Mouse (Mus musculus): ENCODE results near the gene Fkbp2. TPM values are rescaled to one million over a fixed set of nuclear protein-coding genes. Genes with fewer than 3 reads are reported as not detected.

Fkbp2 gene
- polyA plus RNA-seq (2021), result 167 TPM

DNA sequence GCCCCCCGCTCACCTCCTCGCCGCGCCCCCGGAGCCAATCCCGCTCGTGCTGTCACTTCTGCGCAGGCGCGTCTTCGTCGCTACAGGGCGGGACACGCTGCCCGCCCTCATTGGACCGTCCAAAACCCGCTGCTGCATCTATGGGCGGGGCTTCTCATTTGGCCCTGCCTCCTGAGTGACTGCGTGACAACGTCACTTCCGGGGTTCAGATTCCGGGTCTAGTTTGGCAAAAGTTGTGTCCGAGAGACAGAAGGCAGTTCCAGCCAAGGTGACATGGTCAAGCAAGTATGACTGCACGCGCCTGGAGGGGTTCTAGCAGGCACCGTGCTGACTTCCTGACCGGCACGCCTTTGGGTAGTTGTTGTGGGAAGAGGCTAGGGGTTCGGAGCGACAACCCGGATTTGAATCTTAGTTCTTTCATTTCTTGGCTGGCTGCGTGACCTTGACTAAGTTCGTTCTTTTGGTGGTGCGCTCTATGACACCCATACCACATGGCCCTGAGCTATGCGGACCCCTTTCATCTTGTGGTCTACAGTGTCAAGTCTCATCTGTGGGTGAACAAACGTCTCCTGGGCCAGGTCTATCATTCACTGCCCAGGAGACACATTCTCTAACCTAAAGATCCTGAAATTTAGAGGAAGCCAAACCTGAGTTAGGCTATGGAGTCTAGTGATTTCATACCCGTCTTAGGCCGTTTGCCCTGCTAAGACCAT is at the start of gene Fkbp2:
Gene Fkbp2, minus strand, starts transcription at position 121 of the 713 bp plus-strand sequence.
- DNase-seq (ENCODE audit: low read depth, low spot score), result peak; percentile 94
- in situ Hi-C loops (cut with MboI; ENCODE audit: low pct_unique_long_range_greater_than_20kb), result no loop called here
- ATAC-seq, result peak; percentile 58
- ChIA-PET CTCF (interaction anchor here (0.8 to 5.5 kb wide), 15 partner anchors 8 to 74 kb away, joined by 3 to 36 read pairs (median 5); partner anchors contain the start of genes Catsperz, Dnajc4, Esrra and Nudt22), POLR2A (interaction anchor here (1.0 to 2.0 kb wide), 5 partner anchors 11 to 38 kb away, joined by 3 to 8 read pairs (median 3); partner anchors contain the start of genes Gpr137, Nudt22 and Trpt1)
- no peak for TF ChIP-seq CTCF (IDR thresholded peaks at IDR 0.05)
- no peaks in the 10 kb centered on the region for H3K27me3 ChIP-seq

DNA sequence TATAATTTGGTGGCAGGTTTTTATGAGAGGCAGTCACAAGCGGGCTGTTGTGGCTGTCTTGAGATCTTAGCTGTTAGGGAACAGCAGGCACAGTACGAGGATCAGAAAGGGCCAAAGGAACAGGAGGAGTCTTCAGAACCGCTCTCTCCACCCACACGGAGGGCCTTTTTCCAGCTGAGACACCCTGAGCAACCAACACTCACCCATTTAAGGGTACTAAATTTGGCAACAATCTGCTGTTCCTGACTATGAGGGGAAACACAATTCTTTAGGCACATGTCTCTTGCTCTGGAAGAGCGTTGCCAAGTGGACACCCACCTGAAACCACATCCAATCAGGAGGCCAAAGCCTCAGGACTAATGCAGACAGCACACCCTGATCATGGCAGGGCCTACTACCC is 49.2 kb upstream of the Fkbp2 start:
- in situ Hi-C loops (cut with MboI; ENCODE audit: low pct_unique_long_range_greater_than_20kb), result no loop called here
- POLR2A ChIA-PET, result interaction anchor here (1.0 kb wide), 1 partner anchor 31 kb away, joined by 3 read pairs; no protein-coding TSS in a partner anchor
- TF ChIP-seq CTCF (IDR thresholded peaks at IDR 0.05), result no peak
- DNase-seq (ENCODE audit: low read depth, low spot score) (no peak), ATAC-seq (no peak)
- H3K27me3 ChIP-seq, result no peaks in the 10 kb centered on the region
- CTCF ChIA-PET, result no interaction called here

DNA sequence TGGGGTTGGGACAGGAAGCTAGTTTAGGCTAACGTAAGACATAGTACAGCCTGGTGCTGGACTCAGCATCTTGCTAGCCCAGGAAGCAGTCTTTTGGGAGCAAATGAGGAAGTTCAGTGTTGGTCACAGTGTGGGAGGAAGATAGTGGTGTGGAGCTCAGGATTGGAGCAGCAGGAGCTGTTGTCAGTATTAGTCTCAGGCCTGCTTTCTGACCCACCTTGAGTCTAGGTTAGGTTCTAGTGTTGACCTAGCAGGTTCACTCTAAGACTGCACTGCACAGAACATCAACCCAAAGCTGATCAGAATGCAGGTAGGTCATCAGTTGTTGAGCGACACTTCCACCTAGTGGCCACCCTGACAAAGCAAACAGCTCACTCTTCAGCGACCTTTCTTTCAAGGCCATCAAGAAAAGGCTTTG is 39.9 kb upstream of the Fkbp2 start:
- POLR2A ChIA-PET, result interaction anchor here (0.5 to 0.6 kb wide), 2 partner anchors 19 to 46 kb away, joined by 3 read pairs; no protein-coding TSS in a partner anchor
- in situ Hi-C loops (cut with MboI; ENCODE audit: low pct_unique_long_range_greater_than_20kb), result loop anchor here (25.0 kb wide), 1 partner anchor 533 kb away; no protein-coding TSS in a partner anchor
- no peak for TF ChIP-seq CTCF (IDR thresholded peaks at IDR 0.05)
- DNase-seq (ENCODE audit: low read depth, low spot score) (no peak), ATAC-seq (no peak)
- H3K27me3 ChIP-seq, result no peaks in the 10 kb centered on the region
- CTCF ChIA-PET, result interaction anchor here (0.8 to 3.2 kb wide), 14 partner anchors 11 to 98 kb away, joined by 3 to 19 read pairs (median 4); partner anchors contain the start of genes Bad, Catsperz, Esrra and Nudt22

DNA sequence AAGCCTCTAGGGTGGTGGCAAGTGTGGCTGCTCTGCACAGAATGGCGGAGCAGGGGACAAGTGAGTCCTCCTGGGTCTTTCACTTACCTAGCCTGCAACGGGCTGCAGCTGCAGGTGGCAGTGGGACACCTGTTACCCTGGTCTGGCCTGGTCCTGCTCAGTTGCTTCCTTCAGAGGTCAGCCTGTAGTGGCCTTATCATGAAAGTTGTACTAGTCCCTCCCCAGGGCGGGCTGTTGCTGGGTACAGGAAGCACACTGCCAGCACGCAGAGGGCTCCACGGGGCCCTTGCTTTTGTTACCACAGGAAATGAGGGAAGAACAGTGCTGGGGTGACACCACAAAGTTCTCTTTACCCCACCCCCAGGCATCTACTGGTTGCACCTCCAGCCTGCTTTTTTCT is 38.9 kb upstream of the Fkbp2 start, which contains the start of gene Fermt3:
Gene Fermt3, minus strand, starts transcription at position 279 of the 400 bp plus-strand sequence.
- CTCF ChIA-PET, result interaction anchor here (1.0 kb wide), 1 partner anchor 39 kb away, joined by 5 read pairs; the partner anchor contains the start of gene Fkbp2

DNA sequence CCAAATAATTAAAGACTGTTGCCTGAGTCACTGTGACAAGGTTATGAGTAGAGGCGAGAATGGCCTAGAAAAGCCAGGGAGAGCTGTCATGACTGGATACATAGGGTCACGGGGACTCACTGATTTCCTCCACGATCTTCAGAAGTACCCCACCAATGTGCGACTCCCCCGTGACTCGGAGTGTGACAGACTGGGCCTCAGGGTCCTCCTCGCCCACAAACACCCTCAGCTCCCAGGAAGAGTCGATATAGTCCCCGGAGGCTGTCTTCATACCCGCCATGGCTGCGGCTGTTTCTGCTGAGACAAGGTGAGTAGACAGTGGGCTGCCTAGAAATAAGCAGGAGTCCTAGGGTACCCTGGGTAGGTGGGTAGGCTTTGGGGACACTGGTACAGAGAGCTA is 38.2 kb upstream of the Fkbp2 start:
- in situ Hi-C loops (cut with MboI; ENCODE audit: low pct_unique_long_range_greater_than_20kb), result loop anchor here (25.0 kb wide), 1 partner anchor 531 kb away; no protein-coding TSS in a partner anchor
- ChIA-PET POLR2A (no interaction called here), CTCF (interaction anchor here (1.0 kb wide), 1 partner anchor 39 kb away, joined by 5 read pairs; the partner anchor contains the start of gene Fkbp2)
- TF ChIP-seq CTCF (IDR thresholded peaks at IDR 0.05), result no peak
- DNase-seq (ENCODE audit: low read depth, low spot score) (no peak), ATAC-seq (no peak)
- H3K27me3 ChIP-seq, result no peaks in the 10 kb centered on the region

More for the DNA sequence above, 38.9 kb upstream of the Fkbp2 start, which contains the start of gene Fermt3:
- POLR2A ChIA-PET, result no interaction called here
- ATAC-seq, result no peak
- no peaks in the 10 kb centered on the region for H3K27me3 ChIP-seq
- DNase-seq (ENCODE audit: low read depth, low spot score), result no peak
- no peak for TF ChIP-seq CTCF (IDR thresholded peaks at IDR 0.05)
- in situ Hi-C loops (cut with MboI; ENCODE audit: low pct_unique_long_range_greater_than_20kb), result loop anchor here (25.0 kb wide), 1 partner anchor 532 kb away; no protein-coding TSS in a partner anchor

DNA sequence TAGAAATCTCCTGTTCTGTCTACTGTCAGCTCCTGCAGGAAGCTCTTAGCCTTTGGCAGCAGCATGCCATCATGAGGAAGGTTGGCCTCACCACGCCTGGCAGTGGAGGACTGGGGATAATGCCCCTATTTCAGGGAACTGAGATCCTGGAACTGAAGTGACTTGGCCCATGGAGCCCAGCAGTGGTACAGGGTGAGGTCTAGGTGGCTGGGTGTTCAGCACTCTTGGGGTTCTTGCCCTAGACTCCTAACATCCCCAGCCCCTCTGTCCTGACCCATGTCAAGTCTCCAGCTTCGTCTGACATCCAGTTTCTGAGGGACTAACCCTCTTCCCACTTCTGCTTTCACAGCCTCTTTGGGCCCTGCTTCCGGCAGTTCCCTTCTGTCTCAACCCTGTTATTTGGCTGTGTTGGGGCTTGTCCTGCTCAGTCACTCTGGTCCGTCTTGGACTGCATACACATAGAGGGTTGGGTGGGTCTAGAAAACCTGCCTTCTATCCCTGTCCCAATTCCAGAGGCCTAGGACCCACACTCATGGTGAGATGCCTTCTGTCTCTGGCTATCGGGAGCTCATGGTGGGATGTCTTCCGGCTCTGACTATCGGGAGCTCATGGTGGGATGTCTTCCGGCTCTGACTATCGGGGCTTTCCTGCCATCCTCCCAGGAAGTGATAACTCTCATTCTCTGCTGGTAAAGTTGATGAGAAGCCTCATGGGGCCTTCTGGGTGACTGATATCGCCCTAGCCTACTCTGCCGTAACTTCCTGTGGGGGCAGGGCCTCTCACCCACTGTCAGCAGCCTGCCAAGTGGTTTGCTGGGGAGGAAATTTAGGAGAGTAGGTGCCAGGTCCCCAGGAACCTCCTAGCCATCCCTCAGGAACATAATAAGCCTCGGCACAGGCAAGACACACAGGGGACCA is 37.5 kb upstream of the Fkbp2 start:
- ATAC-seq (no peak), DNase-seq (ENCODE audit: low read depth, low spot score) (no peak)
- no peaks in the 10 kb centered on the region for H3K27me3 ChIP-seq
- no peak for TF ChIP-seq CTCF (IDR thresholded peaks at IDR 0.05)
- POLR2A ChIA-PET, result no interaction called here
- CTCF ChIA-PET, result interaction anchor here (1.0 kb wide), 1 partner anchor 38 kb away, joined by 5 read pairs; the partner anchor contains the start of gene Fkbp2
- in situ Hi-C loops (cut with MboI; ENCODE audit: low pct_unique_long_range_greater_than_20kb), result loop anchor here (25.0 kb wide), 1 partner anchor 530 kb away; no protein-coding TSS in a partner anchor

DNA sequence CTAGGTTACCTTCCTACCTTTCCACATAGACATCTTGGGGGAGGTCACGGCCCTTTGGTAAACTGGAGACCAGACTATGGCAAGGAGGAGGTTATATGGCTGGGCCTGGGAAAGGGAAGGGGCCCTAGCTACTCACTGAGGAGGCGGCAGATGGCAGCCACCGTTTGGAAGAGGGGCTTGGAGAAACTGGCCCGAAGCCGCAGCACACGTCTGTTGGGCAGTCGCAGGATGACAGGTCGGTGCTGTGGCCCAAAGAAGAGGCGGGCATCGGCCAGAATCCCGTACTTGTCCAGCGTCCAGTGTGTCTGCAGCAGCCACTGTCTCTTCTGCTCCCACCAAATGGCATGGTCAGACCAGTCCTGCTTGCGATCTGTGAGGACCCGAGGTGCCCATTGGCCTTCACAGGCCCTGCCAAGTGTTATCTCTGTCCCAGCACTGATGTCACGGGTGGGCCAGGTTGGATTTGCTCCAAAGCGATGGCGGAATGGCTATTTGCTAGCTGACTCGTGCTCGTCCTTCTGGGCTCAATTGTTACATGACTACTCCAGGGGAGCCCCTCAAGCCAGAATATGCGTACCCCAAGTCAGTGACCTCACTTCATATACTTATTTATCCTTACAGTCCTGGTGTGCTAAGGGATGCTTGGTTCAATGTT is 34.3 kb upstream of the Fkbp2 start:
- CTCF ChIA-PET, result interaction anchor here (0.6 kb wide), 1 partner anchor 53 kb away, joined by 3 read pairs; no protein-coding TSS in a partner anchor

DNA sequence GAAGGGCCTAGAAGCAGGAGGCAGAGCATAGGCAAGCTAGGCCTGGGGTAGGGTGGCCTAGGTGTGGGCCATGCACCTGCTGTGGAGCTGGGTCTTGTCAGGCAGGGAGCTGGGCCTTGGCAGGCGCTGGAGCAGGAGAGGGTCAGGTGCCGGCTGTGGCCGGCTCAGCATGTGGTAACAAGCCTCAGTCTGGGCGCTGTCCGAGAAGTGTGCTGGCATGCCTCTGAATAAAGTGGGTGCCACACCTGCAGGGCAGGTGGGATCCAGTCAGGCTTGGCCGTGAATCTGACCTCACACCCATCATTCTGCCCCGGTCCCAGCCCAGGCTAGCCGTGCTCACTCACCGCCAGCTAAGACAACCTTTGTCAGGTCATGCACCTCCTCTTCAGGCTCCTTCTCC is 33.7 kb upstream of the Fkbp2 start:
- ATAC-seq, result no peak
- no peak for DNase-seq (ENCODE audit: low read depth, low spot score)
- POLR2A ChIA-PET, result no interaction called here
- CTCF ChIA-PET, result interaction anchor here (0.6 to 1.7 kb wide), 2 partner anchors 18 to 53 kb away, joined by 3 to 4 read pairs; partner anchors contain the start of genes Nudt22 and Trpt1
- no peaks in the 10 kb centered on the region for H3K27me3 ChIP-seq
- in situ Hi-C loops (cut with MboI; ENCODE audit: low pct_unique_long_range_greater_than_20kb), result loop anchor here (25.0 kb wide), 1 partner anchor 527 kb away; no protein-coding TSS in a partner anchor
- TF ChIP-seq CTCF (IDR thresholded peaks at IDR 0.05), result no peak

More for the DNA sequence above, 34.3 kb upstream of the Fkbp2 start:
- in situ Hi-C loops (cut with MboI; ENCODE audit: low pct_unique_long_range_greater_than_20kb), result loop anchor here (25.0 kb wide), 1 partner anchor 527 kb away; no protein-coding TSS in a partner anchor
- ATAC-seq (no peak), DNase-seq (ENCODE audit: low read depth, low spot score) (no peak)
- no peaks in the 10 kb centered on the region for H3K27me3 ChIP-seq
- TF ChIP-seq CTCF (IDR thresholded peaks at IDR 0.05), result no peak
- POLR2A ChIA-PET, result no interaction called here

DNA sequence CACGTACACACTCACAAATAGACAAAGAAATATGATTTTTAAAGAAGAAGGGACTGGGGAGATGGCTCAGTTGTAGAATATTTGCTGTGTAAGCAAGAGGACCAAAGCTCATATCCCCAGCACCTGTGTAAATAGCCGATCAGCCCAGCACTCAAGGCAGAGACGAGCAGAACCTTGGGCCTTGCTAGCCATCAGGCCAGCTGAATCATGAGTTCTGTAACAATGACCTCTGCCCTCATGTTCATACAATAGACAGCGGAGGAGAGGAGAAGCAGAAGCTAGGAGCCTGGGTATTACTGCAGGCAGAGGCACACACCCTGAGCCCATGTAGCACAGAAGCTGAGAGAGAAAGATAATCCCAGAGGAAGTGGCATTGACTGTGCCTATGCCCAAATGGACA is 32.1 kb upstream of the Fkbp2 start:
- in situ Hi-C loops (cut with MboI; ENCODE audit: low pct_unique_long_range_greater_than_20kb), result loop anchor here (25.0 kb wide), 1 partner anchor 525 kb away; no protein-coding TSS in a partner anchor
- ChIA-PET POLR2A (interaction anchor here (0.6 kb wide), 1 partner anchor 36 kb away, joined by 3 read pairs; the partner anchor contains the start of gene Plcb3), CTCF (interaction anchor here (0.7 to 1.7 kb wide), 3 partner anchors 17 to 24 kb away, joined by 3 to 4 read pairs (median 4); partner anchors contain the start of genes Nudt22 and Trpt1)
- no peak for TF ChIP-seq CTCF (IDR thresholded peaks at IDR 0.05)
- DNase-seq (ENCODE audit: low read depth, low spot score) (no peak), ATAC-seq (no peak)
- H3K27me3 ChIP-seq, result no peaks in the 10 kb centered on the region

Measured in Patski (cell line).